Mouse (Mus musculus): ENCODE results near the gene Cep85l. TPM values are rescaled to one million over a fixed set of nuclear protein-coding genes. Genes with fewer than 3 reads are reported as not detected.

Gene Cep85l
- polyA plus RNA-seq, 1 experiment from 2014 or later: 2.7 TPM

GRCm38 (mm10) chr10:53346506-53346905 lies 33.2 kb downstream of the Cep85l start:
- no peaks in the 10 kb centered on the region for H3K27me3 ChIP-seq (ENCODE audit: low read depth, poor library complexity, severe bottlenecking)
- 48% methylated on average over 3 of the region's 3 CpGs for WGBS
- H3K4me3 ChIP-seq: no peak overlapping the region
- no peaks in the 10 kb centered on the region for H3K9me3 ChIP-seq (replicated peaks)
- H3K36me3 ChIP-seq: peaks cover 3% of the 10 kb centered on the region; the same call in 1 of the 2 replicates
- no peak for DNase-seq (ENCODE audit: low spot score)
- no peak overlapping the region for H3K27ac ChIP-seq (replicated peaks)
- H3K4me1 ChIP-seq: no peaks in the 10 kb centered on the region

GRCm38 (mm10) chr10:53345508-53345907 lies 34.2 kb downstream of the Cep85l start:
- Histone ChIP-seq H3K27me3 (ENCODE audit: low read depth, poor library complexity, severe bottlenecking) (no peaks in the 10 kb centered on the region), H3K4me3 (no peak overlapping the region), H3K4me1 (no peaks in the 10 kb centered on the region), H3K27ac (replicated peaks) (no peak overlapping the region), H3K36me3 (peaks cover 3% of the 10 kb centered on the region; the same call in 1 of the 2 replicates), H3K9me3 (replicated peaks) (no peaks in the 10 kb centered on the region)
- DNase-seq (ENCODE audit: low spot score): no peak
- 90% methylated on average over 4 of the region's 4 CpGs for WGBS

GRCm38 (mm10) chr10:53343865-53344264 lies 35.9 kb downstream of the Cep85l start:
- H3K36me3 ChIP-seq: peaks cover 2% of the 10 kb centered on the region; the same call in 1 of the 2 replicates
- no peak overlapping the region for H3K27ac ChIP-seq (replicated peaks)
- no peaks in the 10 kb centered on the region for H3K27me3 ChIP-seq (ENCODE audit: low read depth, poor library complexity, severe bottlenecking)
- H3K4me3 ChIP-seq: no peak overlapping the region
- WGBS: 83% methylated on average over 10 of the region's 10 CpGs
- H3K9me3 ChIP-seq (replicated peaks): no peaks in the 10 kb centered on the region
- H3K4me1 ChIP-seq: no peaks in the 10 kb centered on the region
- DNase-seq (ENCODE audit: low spot score): no peak

- H3K9me3 ChIP-seq (replicated peaks): no peaks in the 10 kb centered on the region
- H3K27ac ChIP-seq (replicated peaks): no peak overlapping the region
- no peaks in the 10 kb centered on the region for H3K27me3 ChIP-seq (ENCODE audit: low read depth, poor library complexity, severe bottlenecking)
- no peak overlapping the region for H3K4me3 ChIP-seq
- WGBS: 87% methylated on average over 6 of the region's 6 CpGs
- H3K4me1 ChIP-seq: no peaks in the 10 kb centered on the region
- no peak for DNase-seq (ENCODE audit: low spot score)
- no peaks in the 10 kb centered on the region for H3K36me3 ChIP-seq
These were observed 36.4 kb downstream of the Cep85l start for GRCm38 (mm10) chr10:53343384-53343783.

GRCm38 (mm10) chr10:53342166-53342728 lies 37.5 kb downstream of the Cep85l start:
- no peak for DNase-seq (ENCODE audit: low spot score)
- Histone ChIP-seq H3K27ac (replicated peaks) (no peak overlapping the region), H3K27me3 (ENCODE audit: low read depth, poor library complexity, severe bottlenecking) (no peaks in the 10 kb centered on the region), H3K4me1 (no peaks in the 10 kb centered on the region), H3K9me3 (replicated peaks) (no peaks in the 10 kb centered on the region), H3K4me3 (no peak overlapping the region), H3K36me3 (no peaks in the 10 kb centered on the region)
- 89% methylated on average over 9 of the region's 9 CpGs for WGBS

GRCm38 (mm10) chr10:53341288-53341965 lies 38.3 kb downstream of the Cep85l start:
- WGBS: 73% methylated on average over 7 of the region's 7 CpGs
- no peaks in the 10 kb centered on the region for H3K9me3 ChIP-seq (replicated peaks)
- H3K27ac ChIP-seq (replicated peaks): no peak overlapping the region
- no peak overlapping the region for H3K4me3 ChIP-seq
- H3K36me3 ChIP-seq: no peaks in the 10 kb centered on the region
- no peaks in the 10 kb centered on the region for H3K27me3 ChIP-seq (ENCODE audit: low read depth, poor library complexity, severe bottlenecking)
- H3K4me1 ChIP-seq: no peaks in the 10 kb centered on the region
- no peak for DNase-seq (ENCODE audit: low spot score)

GRCm38 (mm10) chr10:53339045-53339444 lies 40.7 kb downstream of the Cep85l start:
- DNase-seq (ENCODE audit: low spot score): no peak
- no peaks in the 10 kb centered on the region for H3K9me3 ChIP-seq (replicated peaks)
- H3K27me3 ChIP-seq (ENCODE audit: low read depth, poor library complexity, severe bottlenecking): no peaks in the 10 kb centered on the region
- no peaks in the 10 kb centered on the region for H3K4me1 ChIP-seq
- H3K36me3 ChIP-seq: no peaks in the 10 kb centered on the region
- 62% methylated on average over 2 of the region's 2 CpGs for WGBS
- H3K27ac ChIP-seq (replicated peaks): no peak overlapping the region
- H3K4me3 ChIP-seq: no peak overlapping the region

- H3K4me3 ChIP-seq: no peak within 1 kb of the TSS
- no peaks in the 10 kb centered on the region for H3K9me3 ChIP-seq (replicated peaks)
- 84% methylated on average over 6 of the region's 6 CpGs for WGBS
- no peak within 1 kb of the TSS for H3K27ac ChIP-seq (replicated peaks)
- no peaks in the 10 kb centered on the region for H3K27me3 ChIP-seq (ENCODE audit: low read depth, poor library complexity, severe bottlenecking)
- H3K36me3 ChIP-seq: no peaks in the 10 kb centered on the region
- DNase-seq (ENCODE audit: low spot score): no peak
- H3K4me1 ChIP-seq: no peaks in the 10 kb centered on the region
These were observed 42.4 kb downstream of the Cep85l start, which contains the start of gene Pln for GRCm38 (mm10) chr10:53337162-53337923. Gene Pln (plus strand): TSS chr10:53337667.

GRCm38 (mm10) chr10:53335974-53336373 lies 43.8 kb downstream of the Cep85l start:
- no peaks in the 10 kb centered on the region for H3K4me1 ChIP-seq
- no peak overlapping the region for H3K27ac ChIP-seq (replicated peaks)
- H3K27me3 ChIP-seq (ENCODE audit: low read depth, poor library complexity, severe bottlenecking): no peaks in the 10 kb centered on the region
- H3K9me3 ChIP-seq (replicated peaks): no peaks in the 10 kb centered on the region
- no peak for DNase-seq (ENCODE audit: low spot score)
- WGBS: 95% methylated on average over 3 of the region's 3 CpGs
- H3K36me3 ChIP-seq: no peaks in the 10 kb centered on the region
- no peak overlapping the region for H3K4me3 ChIP-seq

- no peaks in the 10 kb centered on the region for H3K36me3 ChIP-seq
- DNase-seq (ENCODE audit: low spot score): no peak
- no peaks in the 10 kb centered on the region for H3K27me3 ChIP-seq (ENCODE audit: low read depth, poor library complexity, severe bottlenecking)
- no peak overlapping the region for H3K4me3 ChIP-seq
- no peak overlapping the region for H3K27ac ChIP-seq (replicated peaks)
- WGBS: 87% methylated on average over 2 of the region's 2 CpGs
- H3K4me1 ChIP-seq: no peaks in the 10 kb centered on the region
- H3K9me3 ChIP-seq (replicated peaks): no peaks in the 10 kb centered on the region
These were observed 44.5 kb downstream of the Cep85l start for GRCm38 (mm10) chr10:53335266-53335665.

- 85% methylated on average over 2 of the region's 2 CpGs for WGBS
- Histone ChIP-seq H3K27ac (replicated peaks) (no peak overlapping the region), H3K9me3 (replicated peaks) (no peaks in the 10 kb centered on the region), H3K36me3 (no peaks in the 10 kb centered on the region), H3K4me1 (no peaks in the 10 kb centered on the region), H3K4me3 (no peak overlapping the region), H3K27me3 (ENCODE audit: low read depth, poor library complexity, severe bottlenecking) (no peaks in the 10 kb centered on the region)
- DNase-seq (ENCODE audit: low spot score): no peak
These were observed 47.0 kb downstream of the Cep85l start for GRCm38 (mm10) chr10:53332752-53333151.

- H3K4me1 ChIP-seq: no peaks in the 10 kb centered on the region
- H3K9me3 ChIP-seq (replicated peaks): no peaks in the 10 kb centered on the region
- no peaks in the 10 kb centered on the region for H3K36me3 ChIP-seq
- no peaks in the 10 kb centered on the region for H3K27me3 ChIP-seq (ENCODE audit: low read depth, poor library complexity, severe bottlenecking)
- H3K27ac ChIP-seq (replicated peaks): no peak overlapping the region
- H3K4me3 ChIP-seq: no peak overlapping the region
- DNase-seq (ENCODE audit: low spot score): no peak
- WGBS: 87% methylated on average over 3 of the region's 3 CpGs
These were observed 50.5 kb downstream of the Cep85l start for GRCm38 (mm10) chr10:53329257-53329656.

- H3K36me3 ChIP-seq: no peaks in the 10 kb centered on the region
- H3K27ac ChIP-seq (replicated peaks): no peak overlapping the region
- H3K27me3 ChIP-seq (ENCODE audit: low read depth, poor library complexity, severe bottlenecking): no peaks in the 10 kb centered on the region
- H3K4me3 ChIP-seq: no peak overlapping the region
- no peaks in the 10 kb centered on the region for H3K9me3 ChIP-seq (replicated peaks)
- H3K4me1 ChIP-seq: no peaks in the 10 kb centered on the region
- DNase-seq (ENCODE audit: low spot score): no peak
These were observed 53.4 kb downstream of the Cep85l start for GRCm38 (mm10) chr10:53326367-53326766.
